Mouse (Mus musculus) lung, postnatal 4 days (tissue): ENCODE measurements around the gene Gm4181.
A peak's percentile ranks its signal among the peaks of the same experiment; 100 is the strongest.
"Not testable (repeated sequence)": the region's sequence is repeated elsewhere in the genome, so short reads cannot be mapped to it uniquely, and the experiment has no call there.

Experiments used
- DNase-seq, 2 experiments: peaks; one replicate each; pipeline ENCODE4 v3.0.0; 2021

Gene Gm4181

DNA sequence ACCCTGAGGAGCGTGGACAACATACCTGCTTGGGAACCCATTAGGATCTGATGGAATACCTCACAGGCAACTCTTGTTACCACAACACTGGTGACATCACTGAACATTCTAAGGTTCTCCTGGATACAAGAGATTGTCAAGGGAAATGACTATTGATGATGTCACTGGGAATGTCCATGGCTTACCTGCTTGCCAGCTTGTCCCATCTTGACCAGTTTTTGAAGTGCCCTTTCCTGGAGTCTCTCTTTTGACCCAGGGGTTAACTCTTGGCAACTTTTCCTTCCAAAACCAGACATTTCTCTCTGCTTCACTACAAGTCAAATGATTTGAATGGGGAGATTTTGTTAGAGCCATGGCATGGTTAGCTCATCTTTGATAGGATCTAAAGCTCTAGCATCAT lies at the start of gene Gm4181:
Gene Gm4181, minus strand, starts transcription at position 101 of the 400 bp plus-strand sequence.
- DNase-seq = not testable (repeated sequence)

GRCm38 (mm10) chr14:51677269-51677668 lies 41.8 kb upstream of the Gm4181 start:
- DNase-seq = no peak

- DNase-seq = peak; percentile 22 to 34
Measured at GRCm38 (mm10) chr14:51632426-51632825, 3.0 kb downstream of the Gm4181 start.

DNA sequence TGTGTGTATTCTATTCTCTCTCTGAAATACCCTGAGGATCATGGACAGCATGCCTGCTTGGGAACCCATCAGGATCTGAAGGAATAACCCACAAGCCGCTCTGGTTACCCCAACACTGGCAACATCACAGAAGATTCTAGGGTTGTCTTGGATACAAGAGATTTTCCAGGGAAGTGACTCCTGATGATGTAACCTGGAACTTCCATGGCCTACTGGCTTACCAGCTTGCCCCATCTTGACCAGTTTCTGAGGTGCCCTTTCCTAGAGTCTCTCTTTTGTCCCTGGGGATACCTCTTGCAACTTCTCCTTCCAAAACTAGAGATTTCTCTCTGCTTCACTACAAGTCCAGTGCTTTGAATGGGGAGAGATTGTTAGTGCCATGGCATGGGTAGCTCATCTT lies 24.3 kb downstream of the Gm4181 start, which contains the start of gene Gm17078:
Gene Gm17078, minus strand, starts transcription at position 101 of the 400 bp plus-strand sequence.
- no peak for DNase-seq

DNA sequence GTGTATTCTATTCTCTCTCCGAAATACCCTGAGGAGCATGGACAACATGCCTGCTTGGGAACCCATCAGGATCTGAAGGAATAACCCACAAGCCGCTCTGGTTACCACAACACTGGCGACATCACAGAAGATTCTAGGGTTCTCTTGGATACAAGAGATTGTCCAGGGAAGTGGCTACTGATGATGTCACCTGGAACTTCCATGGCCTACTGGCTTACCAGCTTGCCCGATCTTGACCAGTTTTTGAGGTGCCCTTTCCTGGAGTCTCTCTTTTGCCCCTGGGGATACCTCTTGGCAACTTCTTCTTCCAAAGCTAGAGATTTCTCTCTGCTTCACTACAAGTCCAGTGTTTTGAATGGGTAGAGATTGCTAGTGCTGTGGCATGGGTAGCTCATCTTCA lies 43.4 kb downstream of the Gm4181 start, which contains the start of gene Gm17174:
Gene Gm17174, minus strand, starts transcription at position 101 of the 400 bp plus-strand sequence.
- DNase-seq = not testable (repeated sequence)
